Mouse (Mus musculus) layer of hippocampus, adult 11-12 months (tissue): ENCODE results near the gene Chchd10.
"Not testable (repeated sequence)": the region's sequence is repeated elsewhere in the genome, so short reads cannot be mapped to it uniquely, and the experiment has no call there.

Experiments used
- DNase-seq: peaks from one replicate; pipeline ENCODE4 v3.0.0; 2022; ENCODE audit warnings: low spot score

Gene Chchd10

DNA sequence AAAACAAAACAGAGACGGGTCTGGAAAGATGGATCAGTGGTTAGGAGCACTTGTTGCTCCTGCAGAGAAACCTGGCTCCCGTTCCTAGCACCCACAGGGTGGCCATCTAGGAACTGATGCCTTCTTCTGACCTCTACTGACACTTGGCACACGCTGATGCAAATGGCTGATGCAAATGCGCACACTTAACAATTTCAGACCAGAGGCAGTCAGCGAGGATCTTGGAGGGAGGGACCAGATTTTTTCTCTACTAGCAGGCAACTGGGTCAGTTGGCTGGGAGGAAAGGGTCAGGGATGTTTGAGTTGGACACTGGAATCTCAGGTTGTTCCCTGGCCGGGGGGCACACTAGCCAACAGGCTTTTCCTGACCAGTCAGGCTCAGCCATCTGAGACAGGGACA lies at the start of gene Chchd10:
Chchd10 (plus strand) TSS at position 240 of the 400 bp plus-strand sequence.
- DNase-seq = no peak

DNA sequence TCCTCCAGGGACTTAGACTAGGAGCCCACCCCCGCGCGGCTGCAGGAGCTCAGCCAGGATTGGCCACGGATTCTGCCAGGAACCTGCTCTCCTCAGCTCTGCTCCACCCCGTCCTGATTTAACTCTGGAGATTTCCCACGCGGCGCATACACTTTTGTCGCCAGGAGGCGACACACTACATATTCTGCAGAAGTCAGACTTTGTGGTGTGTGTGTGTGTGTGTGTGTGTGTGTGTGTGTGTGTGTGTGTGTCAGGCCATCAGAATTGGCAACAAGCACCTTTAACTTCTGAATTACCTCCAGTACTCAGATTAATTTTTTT lies 49.7 kb upstream of the Chchd10 start:
- DNase-seq = peak; percentile 84

DNA sequence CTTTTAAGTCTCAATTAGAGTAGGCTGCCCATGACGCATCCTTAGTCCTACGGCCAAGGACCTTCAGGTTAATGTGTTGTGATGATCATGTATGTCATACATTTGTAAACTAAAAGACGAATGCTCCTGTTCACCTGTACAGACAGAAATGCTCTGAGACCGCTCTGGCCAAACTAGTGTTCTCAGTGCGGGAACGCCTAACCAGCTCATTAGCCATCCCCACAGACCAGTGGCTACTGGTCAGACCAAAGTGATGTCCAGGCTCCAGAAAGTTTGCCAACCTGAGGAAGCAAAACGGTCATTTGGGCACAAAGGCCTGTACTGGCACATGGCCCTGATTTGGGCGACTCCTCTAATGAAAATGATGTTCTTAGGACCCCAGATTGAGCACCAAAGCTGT lies 48.2 kb upstream of the Chchd10 start:
- DNase-seq = no peak

DNA sequence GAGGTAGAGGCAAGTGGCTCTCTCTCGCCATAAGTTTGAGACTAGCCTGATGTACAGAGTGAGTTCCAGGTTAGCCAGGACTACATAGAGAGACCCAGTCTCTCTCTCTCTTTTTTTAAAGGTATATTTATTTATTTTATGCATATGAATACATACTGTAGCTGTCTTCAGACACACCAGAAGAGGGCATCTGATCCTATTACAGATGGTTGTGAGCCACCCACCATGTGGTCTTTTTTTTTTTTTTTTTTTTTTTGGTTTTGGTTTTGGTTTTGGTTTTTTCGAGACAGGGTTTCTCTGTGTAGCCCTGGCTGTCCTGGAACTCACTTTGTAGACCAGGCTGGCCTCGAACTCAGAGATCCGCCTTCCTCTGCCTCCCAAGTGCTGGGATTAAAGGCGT lies 45.4 kb upstream of the Chchd10 start:
- not testable (repeated sequence) for DNase-seq

DNA sequence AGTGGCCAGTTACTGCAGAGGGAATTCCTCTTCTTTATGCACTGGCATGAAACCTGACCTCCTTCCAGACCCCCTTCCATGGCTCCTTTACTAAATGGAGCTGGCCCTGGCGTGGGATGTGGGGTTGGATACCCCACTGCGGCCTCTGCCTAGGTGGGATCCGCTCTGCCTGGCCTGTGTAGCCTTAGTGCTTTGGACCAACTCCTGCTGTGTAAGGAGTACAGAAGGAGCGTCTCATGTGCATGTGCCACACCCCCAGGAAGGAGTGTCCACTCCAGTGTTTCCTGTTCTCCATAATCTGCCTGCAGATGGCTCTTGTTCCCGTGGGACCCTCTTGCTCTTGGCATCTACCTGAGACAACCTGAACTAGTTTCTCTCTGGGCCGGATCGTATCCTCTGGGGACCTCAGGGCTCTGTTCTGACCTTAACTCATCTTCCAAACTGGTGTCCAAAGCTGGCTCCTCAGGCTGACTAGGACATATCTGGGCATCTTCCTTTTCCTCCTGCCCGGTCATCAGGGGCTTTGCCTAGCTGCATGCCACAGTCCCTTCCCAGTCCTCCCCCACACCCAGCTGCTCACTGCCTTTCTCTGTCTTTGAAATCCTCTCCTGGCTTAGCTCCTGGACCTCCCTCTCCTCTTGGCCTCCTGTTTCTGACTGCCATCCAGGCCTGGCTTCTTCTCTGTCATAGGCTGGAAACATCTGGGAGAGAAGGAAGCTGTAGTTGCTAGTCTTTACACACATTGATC lies 43.4 kb upstream of the Chchd10 start:
- DNase-seq = no peak

DNA sequence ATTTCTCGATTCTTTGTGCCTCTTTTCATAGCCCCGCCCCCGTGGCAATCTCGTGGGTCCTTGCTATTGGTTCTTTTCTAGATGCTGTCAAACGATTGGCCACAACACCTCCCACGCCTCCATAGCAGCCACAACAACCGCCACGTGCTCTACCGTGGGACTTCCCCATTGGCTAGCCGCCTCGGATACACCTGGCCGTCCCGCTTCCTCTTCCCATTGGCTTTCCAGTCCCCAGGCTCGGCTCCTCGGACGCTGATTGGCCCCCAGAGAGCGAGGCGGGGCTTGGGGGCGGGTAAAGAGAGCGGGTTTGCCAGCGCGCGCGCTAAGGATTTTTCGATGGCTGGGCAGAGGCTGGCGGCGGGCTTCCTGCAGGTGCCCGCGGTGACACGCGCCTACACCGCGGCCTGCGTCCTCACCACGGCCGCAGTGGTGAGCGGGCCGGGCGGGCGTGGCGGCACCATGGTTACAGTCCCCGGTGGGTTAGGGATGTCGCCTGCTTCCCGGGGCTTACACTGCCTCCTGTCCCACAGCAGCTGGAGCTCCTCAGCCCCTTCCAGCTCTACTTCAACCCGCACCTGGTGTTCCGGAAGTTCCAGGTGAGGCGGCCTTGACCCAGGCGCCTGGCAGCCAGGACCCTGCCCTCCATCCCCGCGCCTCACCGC lies 39.7 kb upstream of the Chchd10 start, which contains the start of gene Derl3:
Derl3 (plus strand) TSS at position 325 of the 662 bp plus-strand sequence.
- DNase-seq = peak; percentile 98

DNA sequence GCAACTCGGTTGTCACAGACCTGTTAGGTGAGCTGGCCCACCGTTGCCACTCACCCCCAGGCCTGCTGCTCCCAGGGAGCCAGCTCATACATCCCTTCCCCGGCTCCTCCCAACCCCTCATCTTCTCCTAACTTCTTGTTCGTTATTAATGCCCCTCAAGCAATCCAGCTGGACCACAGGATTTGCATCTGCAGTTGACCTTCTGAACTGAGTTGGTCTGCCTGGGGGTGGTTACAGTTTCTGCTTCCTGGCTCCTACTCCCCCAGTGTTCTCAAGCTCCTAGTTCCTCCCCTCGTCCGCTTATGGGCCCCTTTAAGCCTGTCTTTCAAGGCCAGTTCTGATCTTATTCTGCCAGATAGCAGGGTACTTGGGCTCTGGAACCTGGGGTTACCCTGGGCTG lies 38.3 kb upstream of the Chchd10 start:
- DNase-seq = no peak

DNA sequence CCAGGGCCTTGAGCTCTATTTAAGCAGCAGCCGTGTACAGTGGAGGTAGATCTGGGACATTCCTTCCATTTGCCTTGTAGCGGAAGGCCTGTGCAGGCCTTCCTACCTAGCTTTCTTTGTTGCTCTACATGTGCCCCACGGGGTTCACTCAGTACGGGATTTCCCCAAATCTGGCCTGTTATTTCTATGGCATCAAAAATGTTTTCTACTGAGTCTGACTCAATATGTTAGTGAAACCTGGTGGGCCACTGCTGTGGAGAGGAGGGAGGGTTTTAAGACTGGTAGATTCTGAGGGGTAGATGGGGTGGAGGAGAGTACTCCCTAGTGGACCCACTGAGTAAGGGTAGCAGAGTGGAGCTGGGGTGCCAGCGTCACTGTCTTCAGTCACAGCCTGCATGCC lies 37.2 kb upstream of the Chchd10 start:
- no peak for DNase-seq

DNA sequence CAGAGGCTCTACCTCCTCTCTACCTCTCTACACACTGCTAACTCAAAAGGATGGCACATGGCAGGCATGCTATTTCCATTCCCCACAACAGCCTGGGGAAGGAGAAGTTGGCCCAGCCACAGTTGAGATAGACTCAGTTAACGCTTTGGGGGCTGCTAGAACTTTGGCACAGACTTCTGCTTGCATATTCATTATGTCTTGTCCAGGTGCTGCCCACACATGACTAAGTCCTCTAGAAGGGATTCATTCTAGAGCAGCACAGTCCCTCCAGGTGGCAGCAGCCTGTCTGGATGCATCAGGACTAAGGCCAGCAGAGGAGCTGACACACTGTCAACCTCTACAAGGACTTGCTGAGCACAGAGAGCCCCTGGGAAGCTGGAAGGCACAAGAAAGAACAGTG lies 36.7 kb upstream of the Chchd10 start:
- peak; percentile 39 for DNase-seq

DNA sequence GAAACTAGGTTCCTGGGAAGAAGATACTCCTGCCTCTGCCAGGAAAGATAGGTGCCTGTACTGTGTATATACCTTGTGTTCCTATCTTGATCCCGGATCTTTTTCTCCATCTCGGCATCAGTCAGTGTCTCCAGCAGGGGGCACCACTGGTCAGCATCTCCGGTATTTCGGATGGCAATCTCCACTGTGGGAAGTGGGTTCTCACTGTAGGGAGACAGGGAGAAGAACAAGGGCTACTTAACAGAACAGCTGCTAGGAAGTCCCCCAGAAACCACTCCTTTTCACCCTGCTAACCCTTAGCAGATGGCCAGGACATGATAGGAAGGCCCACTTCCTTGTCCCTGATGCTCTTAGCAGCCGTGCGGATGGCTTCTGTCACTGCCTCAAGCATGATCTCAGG lies 35.6 kb upstream of the Chchd10 start:
- peak; percentile 77 for DNase-seq

DNA sequence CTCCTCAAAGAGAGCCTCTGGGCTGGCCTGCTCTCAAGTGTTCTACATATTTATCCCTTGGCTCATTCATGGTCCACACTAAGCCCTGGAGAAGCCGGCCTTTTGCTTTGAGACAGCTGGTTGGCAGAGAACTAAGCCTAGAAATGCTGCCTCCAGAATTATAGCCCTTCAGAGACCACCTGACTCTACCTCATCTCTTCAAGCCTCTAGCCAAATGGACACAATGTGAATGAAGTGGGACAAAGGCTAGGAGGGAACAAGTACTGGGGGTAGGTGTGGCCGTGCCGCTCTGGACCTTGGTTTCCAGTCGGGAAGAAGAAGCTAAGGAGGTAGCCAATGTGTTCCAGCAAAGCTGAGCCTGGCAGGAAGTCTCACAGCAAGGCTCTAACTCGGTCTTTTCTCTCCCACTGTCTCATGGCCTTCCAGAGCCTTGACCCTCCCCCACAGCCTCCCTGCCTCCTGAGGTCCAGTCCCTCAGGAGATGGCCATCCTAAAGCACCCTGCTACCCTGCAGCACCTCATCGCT lies 34.8 kb upstream of the Chchd10 start:
- DNase-seq = no peak

DNA sequence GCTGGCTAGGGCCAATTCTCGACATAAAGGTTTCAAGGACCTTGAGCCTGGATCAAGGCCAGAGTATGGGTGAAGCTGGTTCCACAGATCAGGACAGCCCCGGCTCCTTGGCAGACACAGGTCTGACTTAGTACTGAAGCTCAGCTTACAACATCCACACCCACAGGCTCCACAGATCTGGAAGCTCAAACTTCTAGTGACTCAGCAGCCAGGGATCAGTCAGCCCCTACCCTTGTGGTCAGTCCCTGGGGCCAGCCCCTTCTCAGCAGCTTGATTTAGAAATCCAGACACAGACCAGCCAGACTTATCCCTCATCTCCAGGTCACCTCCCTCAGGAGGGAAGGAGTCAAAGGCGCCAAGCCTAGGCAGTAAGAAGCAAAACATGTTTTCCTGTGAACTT lies 34.1 kb upstream of the Chchd10 start:
- no peak for DNase-seq

DNA sequence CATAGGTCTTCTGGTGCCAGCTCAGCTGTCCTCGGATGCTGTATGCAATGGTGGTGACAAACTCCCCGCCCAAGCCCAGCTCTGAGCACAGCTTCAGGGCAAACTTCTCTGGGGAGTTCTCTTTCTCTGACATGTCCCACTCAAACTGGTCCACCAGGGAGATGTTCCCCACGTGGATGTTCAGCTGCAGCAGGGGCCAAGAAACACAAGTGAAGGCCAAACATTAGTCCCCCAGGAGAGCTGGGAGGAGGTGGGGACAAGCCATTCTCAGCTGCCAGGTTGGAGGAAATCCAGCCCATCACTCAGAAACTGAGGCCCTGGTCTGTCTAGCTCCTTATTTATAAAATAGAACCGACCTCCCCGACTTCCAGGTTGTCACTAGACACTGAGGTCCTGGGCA lies 28.5 kb upstream of the Chchd10 start:
- DNase-seq = no peak

DNA sequence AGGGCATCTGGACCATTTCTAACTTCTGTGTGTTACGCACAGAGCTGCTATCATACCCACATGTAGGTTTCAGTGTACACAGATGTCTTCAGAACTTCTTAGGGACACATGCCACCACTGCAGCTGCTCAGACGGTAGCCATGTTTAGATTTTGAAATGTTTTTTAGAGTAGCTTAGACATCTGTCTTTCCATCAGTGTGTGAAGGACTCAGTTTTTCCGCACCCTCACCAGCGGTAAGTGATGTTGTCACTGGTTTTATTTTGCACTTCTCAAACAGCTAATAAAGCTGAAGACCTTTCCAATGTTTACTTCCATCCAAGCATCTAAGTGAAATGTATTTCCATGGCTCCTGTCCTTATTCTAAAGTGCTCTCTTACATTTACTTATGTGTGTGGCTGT lies 26.0 kb upstream of the Chchd10 start:
- DNase-seq = no peak

DNA sequence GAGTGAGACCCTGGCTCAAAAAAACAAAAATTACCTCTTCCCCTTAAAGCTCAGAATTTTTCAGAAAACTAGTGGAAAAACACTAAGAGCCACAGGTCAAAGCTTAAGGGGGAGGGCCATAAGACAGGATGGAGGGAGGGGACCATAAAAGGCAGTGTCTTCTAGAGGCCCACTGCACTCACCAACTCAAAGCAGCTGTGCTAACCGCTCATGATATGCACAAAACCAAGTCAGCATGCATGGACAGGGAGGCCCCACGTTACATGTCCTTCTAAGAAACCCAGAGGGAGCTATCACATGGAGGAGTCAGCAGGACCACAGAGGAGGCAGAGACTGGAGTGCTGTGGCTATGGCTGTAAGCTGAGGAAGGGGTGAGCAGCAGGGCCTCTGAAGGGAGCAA lies 22.2 kb upstream of the Chchd10 start:
- no peak for DNase-seq

DNA sequence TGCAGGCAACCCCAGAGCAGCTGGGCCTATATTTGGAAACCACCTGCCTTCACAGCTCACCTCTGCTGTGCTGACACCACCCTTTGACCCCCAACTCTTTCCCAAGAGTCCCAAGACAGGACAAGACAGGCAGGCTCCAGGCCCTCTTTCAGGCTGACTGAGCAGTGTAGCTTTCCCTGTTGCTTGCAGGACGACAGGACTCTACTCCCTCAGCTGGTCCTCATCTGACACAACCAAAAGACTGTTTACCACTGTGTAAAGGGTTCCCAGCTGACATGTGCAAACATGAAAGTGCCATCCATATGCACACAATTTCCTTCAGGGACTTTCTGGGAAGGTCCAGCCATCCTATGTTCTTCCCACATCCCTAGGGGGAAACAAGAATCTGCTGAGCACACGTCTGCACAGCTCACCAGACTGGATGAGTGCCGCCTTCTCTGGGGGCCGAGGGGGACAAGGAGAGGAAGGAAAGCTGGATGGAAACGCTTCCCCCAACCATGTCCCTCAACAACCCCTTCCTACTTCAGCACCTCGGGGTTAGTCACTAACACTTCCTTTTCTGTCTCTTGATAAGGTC lies 19.8 kb upstream of the Chchd10 start:
- no peak for DNase-seq

DNA sequence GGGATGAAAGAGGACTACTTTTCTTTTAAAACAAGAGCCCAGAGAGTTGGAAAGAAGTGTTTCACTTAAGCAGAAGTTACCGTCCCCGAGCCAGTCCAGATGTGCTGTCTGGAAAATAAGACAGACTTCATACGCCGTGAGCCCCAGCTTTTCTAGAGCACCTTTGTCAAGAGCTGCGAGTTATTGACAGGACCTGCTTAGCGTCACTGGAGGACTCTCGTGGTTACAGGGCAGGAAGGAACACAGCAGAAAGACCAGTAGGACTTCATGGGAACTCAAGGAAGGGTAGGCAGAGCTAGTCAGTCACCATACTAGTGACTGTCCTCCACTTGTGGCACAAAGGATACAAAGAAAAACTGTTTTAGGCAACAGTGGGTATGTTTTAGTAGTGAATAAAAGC lies 17.4 kb upstream of the Chchd10 start:
- DNase-seq = no peak

DNA sequence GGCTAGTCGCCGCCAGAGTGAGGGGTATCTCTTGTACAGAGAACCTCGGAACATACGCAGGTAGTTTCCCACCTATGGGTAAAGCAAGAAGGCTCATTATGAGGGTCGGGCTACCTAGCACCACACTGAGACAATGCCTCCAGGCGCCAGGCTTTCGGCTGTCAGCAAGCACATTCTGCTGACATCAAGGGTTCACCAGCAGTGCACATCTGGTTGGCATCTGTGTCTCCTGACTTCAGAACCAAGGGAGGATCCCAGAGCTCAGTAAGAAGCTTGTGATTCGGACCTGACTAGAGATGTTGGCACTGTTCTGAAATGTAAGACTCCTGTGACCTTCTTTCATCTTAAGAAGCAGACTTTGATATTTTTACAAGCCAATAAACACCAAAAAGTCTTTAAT lies 16.1 kb upstream of the Chchd10 start:
- no peak for DNase-seq

DNA sequence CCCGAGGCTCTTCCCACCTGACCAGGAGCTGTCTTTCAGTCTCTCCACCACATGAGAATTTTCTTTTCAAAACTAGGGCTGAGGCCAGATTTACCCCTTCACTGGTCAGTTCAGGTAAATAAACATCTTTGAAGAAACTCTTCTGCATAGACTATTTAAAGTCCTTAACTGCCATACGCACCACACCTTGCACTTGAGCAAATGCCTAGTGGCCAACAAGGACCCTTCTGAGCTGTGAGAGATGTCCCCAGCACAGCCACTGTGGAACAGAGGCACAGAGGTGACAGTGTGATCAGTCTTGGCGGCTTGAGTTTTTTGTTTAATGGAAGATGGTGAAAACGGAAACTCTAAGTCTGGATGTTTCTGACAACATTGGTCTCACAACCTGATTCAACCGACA lies 13.9 kb upstream of the Chchd10 start:
- DNase-seq = no peak

DNA sequence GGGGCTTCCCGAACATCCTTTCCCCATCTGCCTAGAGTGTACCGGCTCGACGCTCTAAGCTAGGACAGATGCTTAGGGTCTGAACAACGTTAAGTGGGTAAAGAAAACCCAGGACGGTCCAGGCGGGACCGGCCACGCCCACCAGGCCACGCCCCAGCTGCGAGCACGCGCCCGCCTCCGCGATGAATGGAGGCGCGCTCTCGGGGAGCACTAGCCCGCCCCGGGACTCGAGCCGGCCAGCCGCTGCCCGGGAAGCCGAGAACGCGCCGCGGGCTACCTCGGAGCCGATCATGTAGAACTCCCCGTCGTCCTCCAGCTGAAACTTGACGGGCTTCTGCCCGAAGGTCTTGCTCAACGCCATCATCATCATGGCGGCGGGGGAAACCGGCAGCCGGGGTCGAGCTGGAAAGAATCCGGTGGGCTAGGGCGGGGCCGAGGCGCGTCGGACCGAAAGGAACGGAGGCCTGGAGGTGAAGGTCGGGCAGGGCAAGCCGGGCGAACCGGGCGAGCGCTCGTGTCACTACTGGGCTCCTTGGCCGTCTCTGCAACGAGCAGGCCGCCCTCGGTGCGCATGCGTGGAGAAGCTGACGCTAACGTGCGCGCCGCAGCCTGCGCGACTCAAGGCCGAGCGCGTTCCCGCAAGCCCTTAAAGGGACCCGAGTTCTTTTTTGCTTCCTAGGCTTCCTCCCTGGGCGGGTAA lies 11.8 kb upstream of the Chchd10 start, which contains the start of gene Smarcb1:
Smarcb1 (minus strand) TSS at position 592 of the 700 bp plus-strand sequence.
- peak; percentile 95 for DNase-seq

DNA sequence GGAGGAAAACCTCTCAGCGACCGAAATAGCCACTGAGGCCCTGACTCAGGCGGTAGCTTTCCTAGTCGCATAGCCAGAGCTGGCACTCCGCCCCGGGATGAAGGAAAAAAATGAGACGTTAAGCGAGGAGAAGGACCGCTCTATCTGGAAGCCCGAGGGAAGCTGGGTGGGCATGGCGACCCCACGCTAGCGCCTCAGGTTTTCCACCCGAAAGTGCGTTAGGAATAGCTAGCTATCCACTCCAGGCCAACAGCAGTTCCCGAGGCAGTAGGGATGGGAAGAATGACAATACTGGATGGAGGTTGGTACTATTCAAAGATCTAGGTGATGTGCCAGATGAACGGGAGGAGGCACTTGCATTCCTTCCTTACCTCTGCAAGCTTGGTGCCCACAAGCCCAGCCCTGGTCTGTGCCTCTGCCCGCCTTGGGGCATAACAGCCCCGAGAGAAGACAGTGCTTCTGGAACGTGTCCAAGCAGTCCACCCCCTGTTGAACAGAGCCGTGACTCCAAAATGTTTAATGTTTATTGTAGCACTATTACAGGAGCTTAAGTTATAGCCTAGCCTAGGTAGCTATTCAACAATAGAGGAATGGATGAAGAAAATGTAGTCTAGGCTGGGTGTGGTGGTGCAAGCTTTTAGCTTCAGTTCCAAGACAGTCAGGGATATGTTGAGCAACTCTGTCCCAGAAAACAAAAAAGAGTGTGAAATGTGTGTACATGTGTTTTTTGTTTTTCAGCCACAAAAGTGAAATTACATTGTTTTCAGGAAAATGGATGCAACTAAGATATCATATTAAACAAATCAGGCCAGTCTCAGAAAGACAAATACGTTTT lies 11.0 kb upstream of the Chchd10 start:
- peak; percentile 31 for DNase-seq

DNA sequence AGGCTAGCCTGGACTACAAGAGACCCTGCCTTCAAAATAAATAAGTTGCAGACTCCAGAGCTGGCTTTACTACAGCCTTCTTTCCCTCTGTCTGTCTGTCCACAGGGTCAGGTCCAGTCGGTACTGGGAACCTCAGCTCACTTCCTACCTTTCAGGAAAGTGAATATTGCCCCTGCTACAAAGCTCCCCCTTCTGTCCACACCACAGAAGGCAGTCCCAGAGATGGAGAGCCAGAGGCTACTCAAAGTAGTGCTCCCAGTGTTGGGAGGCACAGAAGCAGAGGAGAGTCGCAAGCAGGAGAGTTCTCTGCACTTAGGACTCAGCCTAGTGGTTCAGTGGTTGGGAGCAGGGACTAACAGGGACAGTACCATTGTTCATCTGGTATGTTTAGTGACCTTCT lies 8.6 kb upstream of the Chchd10 start:
- no peak for DNase-seq
